Mouse (Mus musculus) lung, postnatal 25 days (tissue): ENCODE measurements around the gene Efr3b.
A peak's percentile ranks its signal among the peaks of the same experiment; 100 is the strongest.

ENCODE experiments used
- DNase-seq: peaks from one replicate; pipeline ENCODE4 v3.0.0; 2022; ENCODE audit warnings: low spot score

The Efr3b gene

GRCm38 (mm10) chr12:4038061-4039041, at the start of gene Efr3b:
Gene Efr3b, minus strand, starts transcription at chr12:4038915.
- DNase-seq = peak; percentile 80

GRCm38 (mm10) chr12:4083441-4083840, 44.7 kb upstream of the Efr3b start:
- DNase-seq = no peak

- peak; percentile 92 for DNase-seq
Observed at GRCm38 (mm10) chr12:4082132-4083001, 43.7 kb upstream of the Efr3b start, which contains the start of gene Dnajc27. Gene Dnajc27, plus strand, starts transcription at chr12:4082583.

GRCm38 (mm10) chr12:4080311-4080710, 41.6 kb upstream of the Efr3b start:
- peak; percentile 68 for DNase-seq

GRCm38 (mm10) chr12:4078069-4078468, 39.4 kb upstream of the Efr3b start:
- no peak for DNase-seq

- DNase-seq = no peak
Observed at GRCm38 (mm10) chr12:4076383-4076782, 37.7 kb upstream of the Efr3b start.

- DNase-seq = no peak
Observed at GRCm38 (mm10) chr12:4075407-4075806, 36.7 kb upstream of the Efr3b start.

- DNase-seq = no peak
Observed at GRCm38 (mm10) chr12:4071671-4072070, 33.0 kb upstream of the Efr3b start.

GRCm38 (mm10) chr12:4068551-4068950, 29.8 kb upstream of the Efr3b start:
- DNase-seq = no peak

GRCm38 (mm10) chr12:4066681-4067459, 28.2 kb upstream of the Efr3b start:
- DNase-seq = no peak

- no peak for DNase-seq
Observed at GRCm38 (mm10) chr12:4065944-4066343, 27.2 kb upstream of the Efr3b start.

GRCm38 (mm10) chr12:4065498-4065897, 26.8 kb upstream of the Efr3b start:
- no peak for DNase-seq

GRCm38 (mm10) chr12:4059683-4060082, 21.0 kb upstream of the Efr3b start:
- DNase-seq = no peak

- DNase-seq = no peak
Observed at GRCm38 (mm10) chr12:4058321-4058720, 19.6 kb upstream of the Efr3b start.

GRCm38 (mm10) chr12:4054845-4055244, 16.1 kb upstream of the Efr3b start:
- no peak for DNase-seq

- DNase-seq = no peak
Observed at GRCm38 (mm10) chr12:4053643-4054042, 14.9 kb upstream of the Efr3b start.

GRCm38 (mm10) chr12:4050861-4051425, 12.2 kb upstream of the Efr3b start:
- DNase-seq = no peak

GRCm38 (mm10) chr12:4048031-4048430, 9.3 kb upstream of the Efr3b start:
- no peak for DNase-seq

- no peak for DNase-seq
Observed at GRCm38 (mm10) chr12:4045992-4046391, 7.3 kb upstream of the Efr3b start.

GRCm38 (mm10) chr12:4042411-4042810, 3.7 kb upstream of the Efr3b start:
- no peak for DNase-seq

GRCm38 (mm10) chr12:4039046-4039445, 331 bp upstream of the Efr3b start:
- DNase-seq = no peak
